Mouse (Mus musculus): Measurements from ENCODE around the gene Ptpn6. TPM values are rescaled to one million over a fixed set of nuclear protein-coding genes. Genes with fewer than 3 reads are reported as not detected.
A peak's percentile ranks its signal among the peaks of the same experiment; 100 is the strongest.

Ptpn6 gene
- polyA plus RNA-seq, 1 experiment from 2014 or later, result 12.9 TPM

- peak overlapping the region; percentile 58; the same call in 1 of the 2 replicates for H3K9ac ChIP-seq (ENCODE audit: low read depth, low read length)
Measured at GRCm38 (mm10) chr6:124770013-124770412, 31.5 kb upstream of the Ptpn6 start.

GRCm38 (mm10) chr6:124769101-124769765 is 30.7 kb upstream of the Ptpn6 start, which contains the start of gene Eno2:
Gene Eno2, minus strand, starts transcription at chr6:124769673.
- Histone ChIP-seq H3K4me3 (ENCODE audit: low read length) (peak within 1 kb of the TSS; percentile 50), H3K4me1 (ENCODE audit: control insufficient read depth, insufficient read depth, low read length) (peaks cover 26% of the 10 kb centered on the region), H3K9me3 (ENCODE audit: control insufficient read depth, low read length) (no peaks in the 10 kb centered on the region), H3K9ac (ENCODE audit: low read depth, low read length) (peak within 1 kb of the TSS; percentile 58; the same call in 1 of the 2 replicates), H3K4me2 (replicated peaks; ENCODE audit: low read depth, low read length) (peak within 1 kb of the TSS; percentile 94), H3K36me3 (ENCODE audit: control insufficient read depth, insufficient read depth, low read length) (no peaks in the 10 kb centered on the region), H3K27me3 (ENCODE audit: control insufficient read depth, insufficient read depth, low read length) (no peaks in the 10 kb centered on the region), H3K27ac (ENCODE audit: low read depth, low read length) (no peak within 1 kb of the TSS)
- WGBS, result under 1% methylated on average over 45 of the region's 54 CpGs
- ATAC-seq (ENCODE audit: low FRiP score, low TSS enrichment), result peak; percentile 66

More at GRCm38 (mm10) chr6:124770013-124770412, 31.5 kb upstream of the Ptpn6 start:
- Histone ChIP-seq H3K27ac (ENCODE audit: low read depth, low read length) (no peak overlapping the region), H3K4me1 (ENCODE audit: control insufficient read depth, insufficient read depth, low read length) (peaks cover 26% of the 10 kb centered on the region), H3K9me3 (ENCODE audit: control insufficient read depth, low read length) (no peaks in the 10 kb centered on the region), H3K36me3 (ENCODE audit: control insufficient read depth, insufficient read depth, low read length) (no peaks in the 10 kb centered on the region), H3K4me3 (ENCODE audit: low read length) (peak overlapping the region; percentile 50), H3K4me2 (replicated peaks; ENCODE audit: low read depth, low read length) (peak overlapping the region; percentile 94), H3K27me3 (ENCODE audit: control insufficient read depth, insufficient read depth, low read length) (no peaks in the 10 kb centered on the region)
- 34% methylated on average over 7 of the region's 7 CpGs for WGBS
- no peak for ATAC-seq (ENCODE audit: low FRiP score, low TSS enrichment)

- Histone ChIP-seq H3K4me2 (replicated peaks; ENCODE audit: low read depth, low read length) (peak overlapping the region; percentile 94), H3K4me1 (ENCODE audit: control insufficient read depth, insufficient read depth, low read length) (peaks cover 26% of the 10 kb centered on the region), H3K9ac (ENCODE audit: low read depth, low read length) (peak overlapping the region; percentile 58; the same call in 1 of the 2 replicates), H3K9me3 (ENCODE audit: control insufficient read depth, low read length) (no peaks in the 10 kb centered on the region), H3K27ac (ENCODE audit: low read depth, low read length) (no peak overlapping the region), H3K4me3 (ENCODE audit: low read length) (peak overlapping the region; percentile 50), H3K36me3 (ENCODE audit: control insufficient read depth, insufficient read depth, low read length) (no peaks in the 10 kb centered on the region), H3K27me3 (ENCODE audit: control insufficient read depth, insufficient read depth, low read length) (no peaks in the 10 kb centered on the region)
- WGBS, result 4% methylated on average over 9 of the region's 9 CpGs
- ATAC-seq (ENCODE audit: low FRiP score, low TSS enrichment), result peak; percentile 13; the same call in 1 of the 2 replicates
Measured at GRCm38 (mm10) chr6:124768704-124769044, 30.2 kb upstream of the Ptpn6 start.

- peak; percentile 56 for ATAC-seq (ENCODE audit: low FRiP score, low TSS enrichment)
- Histone ChIP-seq H3K27me3 (ENCODE audit: control insufficient read depth, insufficient read depth, low read length) (no peaks in the 10 kb centered on the region), H3K36me3 (ENCODE audit: control insufficient read depth, insufficient read depth, low read length) (no peaks in the 10 kb centered on the region), H3K9ac (ENCODE audit: low read depth, low read length) (peak overlapping the region; percentile 58), H3K4me1 (ENCODE audit: control insufficient read depth, insufficient read depth, low read length) (peaks cover 26% of the 10 kb centered on the region), H3K27ac (ENCODE audit: low read depth, low read length) (peak overlapping the region; percentile 25; the same call in 1 of the 2 replicates), H3K4me3 (ENCODE audit: low read length) (peak overlapping the region; percentile 50), H3K4me2 (replicated peaks; ENCODE audit: low read depth, low read length) (peak overlapping the region; percentile 94), H3K9me3 (ENCODE audit: control insufficient read depth, low read length) (no peaks in the 10 kb centered on the region)
- 24% methylated on average over 18 of the region's 19 CpGs for WGBS
Measured at GRCm38 (mm10) chr6:124767920-124768703, 29.6 kb upstream of the Ptpn6 start.

- Histone ChIP-seq H3K36me3 (ENCODE audit: control insufficient read depth, insufficient read depth, low read length) (no peaks in the 10 kb centered on the region), H3K9ac (ENCODE audit: low read depth, low read length) (peak overlapping the region; percentile 28; the same call in 1 of the 2 replicates), H3K9me3 (ENCODE audit: control insufficient read depth, low read length) (no peaks in the 10 kb centered on the region), H3K4me3 (ENCODE audit: low read length) (peak overlapping the region; percentile 10; the same call in 1 of the 2 replicates), H3K27me3 (ENCODE audit: control insufficient read depth, insufficient read depth, low read length) (no peaks in the 10 kb centered on the region), H3K27ac (ENCODE audit: low read depth, low read length) (peak overlapping the region; percentile 25; the same call in 1 of the 2 replicates), H3K4me2 (replicated peaks; ENCODE audit: low read depth, low read length) (peak overlapping the region; percentile 94), H3K4me1 (ENCODE audit: control insufficient read depth, insufficient read depth, low read length) (peaks cover 26% of the 10 kb centered on the region)
- ATAC-seq (ENCODE audit: low FRiP score, low TSS enrichment), result no peak
- 32% methylated on average over 4 of the region's 4 CpGs for WGBS
Measured at GRCm38 (mm10) chr6:124767536-124767919, 29.0 kb upstream of the Ptpn6 start.

- Histone ChIP-seq H3K27me3 (ENCODE audit: control insufficient read depth, insufficient read depth, low read length) (no peaks in the 10 kb centered on the region), H3K4me3 (ENCODE audit: low read length) (no peak overlapping the region), H3K36me3 (ENCODE audit: control insufficient read depth, insufficient read depth, low read length) (no peaks in the 10 kb centered on the region), H3K27ac (ENCODE audit: low read depth, low read length) (no peak overlapping the region), H3K9me3 (ENCODE audit: control insufficient read depth, low read length) (no peaks in the 10 kb centered on the region), H3K9ac (ENCODE audit: low read depth, low read length) (no peak overlapping the region), H3K4me2 (replicated peaks; ENCODE audit: low read depth, low read length) (no peak overlapping the region), H3K4me1 (ENCODE audit: control insufficient read depth, insufficient read depth, low read length) (peaks cover 26% of the 10 kb centered on the region)
- ATAC-seq (ENCODE audit: low FRiP score, low TSS enrichment), result no peak
- WGBS, result 90% methylated on average over 7 of the region's 7 CpGs
Measured at GRCm38 (mm10) chr6:124765951-124766350, 27.4 kb upstream of the Ptpn6 start.

GRCm38 (mm10) chr6:124759259-124759658 is 20.7 kb upstream of the Ptpn6 start:
- peak overlapping the region; percentile 11; the same call in 1 of the 2 replicates for H3K4me3 ChIP-seq (ENCODE audit: low read length)
- peak; percentile 8; the same call in 1 of the 2 replicates for ATAC-seq (ENCODE audit: low FRiP score, low TSS enrichment)
- peak overlapping the region; percentile 70 for H3K4me2 ChIP-seq (replicated peaks; ENCODE audit: low read depth, low read length)
- 3% methylated on average over 5 of the region's 5 CpGs for WGBS
- no peaks in the 10 kb centered on the region for H3K9me3 ChIP-seq (ENCODE audit: control insufficient read depth, low read length)
- peaks cover 35% of the 10 kb centered on the region for H3K4me1 ChIP-seq (ENCODE audit: control insufficient read depth, insufficient read depth, low read length)
- peak overlapping the region; percentile 38; the same call in 1 of the 2 replicates for H3K9ac ChIP-seq (ENCODE audit: low read depth, low read length)
- no peaks in the 10 kb centered on the region for H3K27me3 ChIP-seq (ENCODE audit: control insufficient read depth, insufficient read depth, low read length)
- no peaks in the 10 kb centered on the region for H3K36me3 ChIP-seq (ENCODE audit: control insufficient read depth, insufficient read depth, low read length)
- peak overlapping the region; percentile 98 for H3K27ac ChIP-seq (ENCODE audit: low read depth, low read length)

GRCm38 (mm10) chr6:124758849-124759232 is 20.3 kb upstream of the Ptpn6 start:
- H3K4me2 ChIP-seq (replicated peaks; ENCODE audit: low read depth, low read length), result peak overlapping the region; percentile 70
- WGBS, result 58% methylated on average over 2 of the region's 2 CpGs
- H3K36me3 ChIP-seq (ENCODE audit: control insufficient read depth, insufficient read depth, low read length), result no peaks in the 10 kb centered on the region
- peaks cover 38% of the 10 kb centered on the region for H3K4me1 ChIP-seq (ENCODE audit: control insufficient read depth, insufficient read depth, low read length)
- H3K27ac ChIP-seq (ENCODE audit: low read depth, low read length), result peak overlapping the region; percentile 98
- peak overlapping the region; percentile 38; the same call in 1 of the 2 replicates for H3K9ac ChIP-seq (ENCODE audit: low read depth, low read length)
- H3K4me3 ChIP-seq (ENCODE audit: low read length), result peak overlapping the region; percentile 11; the same call in 1 of the 2 replicates
- H3K27me3 ChIP-seq (ENCODE audit: control insufficient read depth, insufficient read depth, low read length), result no peaks in the 10 kb centered on the region
- no peaks in the 10 kb centered on the region for H3K9me3 ChIP-seq (ENCODE audit: control insufficient read depth, low read length)
- no peak for ATAC-seq (ENCODE audit: low FRiP score, low TSS enrichment)
